Mouse (Mus musculus): ENCODE data around the gene Gba2. TPM values are rescaled to one million over a fixed set of nuclear protein-coding genes. Genes with fewer than 3 reads are reported as not detected.
"Not testable (repeated sequence)": the region's sequence is repeated elsewhere in the genome, so short reads cannot be mapped to it uniquely, and the experiment has no call there.

The Gba2 gene
- polyA plus RNA-seq, 1 experiment from 2014 or later = 25.0 TPM

- no peak for ATAC-seq (ENCODE audit: low FRiP score, low TSS enrichment)
- Histone ChIP-seq H3K36me3 (ENCODE audit: control insufficient read depth, insufficient read depth, low read length) (peaks cover 59% of the 10 kb centered on the region), H3K27me3 (ENCODE audit: control insufficient read depth, insufficient read depth, low read length) (no peaks in the 10 kb centered on the region), H3K4me1 (replicated peaks; ENCODE audit: control insufficient read depth, insufficient read depth) (peaks cover 5% of the 10 kb centered on the region; the same call in 1 of the 2 replicates), H3K4me3 (ENCODE audit: low read depth, low read length) (no peak overlapping the region), H3K9me3 (ENCODE audit: control insufficient read depth, low read length) (no peaks in the 10 kb centered on the region), H3K9ac (ENCODE audit: low read length) (no peak overlapping the region), H3K4me2 (replicated peaks; ENCODE audit: low read depth) (no peak overlapping the region), H3K27ac (replicated peaks) (no peak overlapping the region)
- DNase-seq (ENCODE audit: low spot score) = no peak
- no peak for TF ChIP-seq CTCF (IDR thresholded peaks at IDR 0.05; ENCODE audit: low read depth)
- no peak for TF ChIP-seq EP300 (optimal IDR thresholded peaks at IDR 0.05)
These were observed 24.8 kb downstream of the Gba2 start for GRCm38 (mm10) chr4:43553891-43554290.

- no peaks in the 10 kb centered on the region for H3K27me3 ChIP-seq (ENCODE audit: control insufficient read depth, insufficient read depth, low read length)
- WGBS = 96% methylated on average over 5 of the region's 5 CpGs
- H3K4me2 ChIP-seq (replicated peaks; ENCODE audit: low read depth) = no peak overlapping the region
- no peak overlapping the region for H3K4me3 ChIP-seq (ENCODE audit: low read depth, low read length)
- DNase-seq (ENCODE audit: low spot score) (no peak), ATAC-seq (ENCODE audit: low FRiP score, low TSS enrichment) (no peak)
- no peaks in the 10 kb centered on the region for H3K4me1 ChIP-seq (replicated peaks; ENCODE audit: control insufficient read depth, insufficient read depth)
- H3K9ac ChIP-seq (ENCODE audit: low read length) = no peak overlapping the region
- H3K9me3 ChIP-seq (ENCODE audit: control insufficient read depth, low read length) = no peaks in the 10 kb centered on the region
- no peak for TF ChIP-seq CTCF (IDR thresholded peaks at IDR 0.05; ENCODE audit: low read depth)
- TF ChIP-seq EP300 (optimal IDR thresholded peaks at IDR 0.05) = no peak
- H3K27ac ChIP-seq (replicated peaks) = no peak overlapping the region
- H3K36me3 ChIP-seq (ENCODE audit: control insufficient read depth, insufficient read depth, low read length) = peaks cover 71% of the 10 kb centered on the region
These were observed 26.2 kb downstream of the Gba2 start for GRCm38 (mm10) chr4:43552437-43552836.

GRCm38 (mm10) chr4:43551854-43552253 is 26.8 kb downstream of the Gba2 start:
- 0 out of 2 replicates have a peak, but pooled peaks have one; percentile 10 for TF ChIP-seq CTCF (IDR thresholded peaks at IDR 0.05; ENCODE audit: low read depth)
- not testable (repeated sequence) for H3K4me3 ChIP-seq (ENCODE audit: low read depth, low read length)
- WGBS = 79% methylated on average over 6 of the region's 6 CpGs

GRCm38 (mm10) chr4:43549055-43549454 is 29.6 kb downstream of the Gba2 start:
- no peak for ATAC-seq (ENCODE audit: low FRiP score, low TSS enrichment)

More at GRCm38 (mm10) chr4:43551854-43552253, 26.8 kb downstream of the Gba2 start:
- not testable (repeated sequence) for H3K9ac ChIP-seq (ENCODE audit: low read length); H3K27me3 ChIP-seq (ENCODE audit: control insufficient read depth, insufficient read depth, low read length); ATAC-seq (ENCODE audit: low FRiP score, low TSS enrichment); H3K27ac ChIP-seq (replicated peaks); DNase-seq (ENCODE audit: low spot score); H3K4me2 ChIP-seq (replicated peaks; ENCODE audit: low read depth); H3K9me3 ChIP-seq (ENCODE audit: control insufficient read depth, low read length); H3K4me1 ChIP-seq (replicated peaks; ENCODE audit: control insufficient read depth, insufficient read depth)
- H3K36me3 ChIP-seq (ENCODE audit: control insufficient read depth, insufficient read depth, low read length) = peaks cover 77% of the 10 kb centered on the region

GRCm38 (mm10) chr4:43547160-43547559 is 31.5 kb downstream of the Gba2 start:
- ATAC-seq (ENCODE audit: low FRiP score, low TSS enrichment) (no peak), DNase-seq (ENCODE audit: low spot score) (no peak)
- Histone ChIP-seq H3K9ac (ENCODE audit: low read length) (no peak overlapping the region), H3K9me3 (ENCODE audit: control insufficient read depth, low read length) (no peaks in the 10 kb centered on the region), H3K4me1 (replicated peaks; ENCODE audit: control insufficient read depth, insufficient read depth) (no peaks in the 10 kb centered on the region), H3K36me3 (ENCODE audit: control insufficient read depth, insufficient read depth, low read length) (peaks cover 87% of the 10 kb centered on the region), H3K4me2 (replicated peaks; ENCODE audit: low read depth) (no peak overlapping the region), H3K27ac (replicated peaks) (no peak overlapping the region), H3K4me3 (ENCODE audit: low read depth, low read length) (no peak overlapping the region), H3K27me3 (ENCODE audit: control insufficient read depth, insufficient read depth, low read length) (no peaks in the 10 kb centered on the region)
- TF ChIP-seq EP300 (optimal IDR thresholded peaks at IDR 0.05) = no peak
- TF ChIP-seq CTCF (IDR thresholded peaks at IDR 0.05; ENCODE audit: low read depth) = no peak
- WGBS = 94% methylated on average over 8 of the region's 8 CpGs

More at GRCm38 (mm10) chr4:43549055-43549454, 29.6 kb downstream of the Gba2 start:
- H3K36me3 ChIP-seq (ENCODE audit: control insufficient read depth, insufficient read depth, low read length) = peaks cover 87% of the 10 kb centered on the region
- no peak for DNase-seq (ENCODE audit: low spot score)
- no peak overlapping the region for H3K4me3 ChIP-seq (ENCODE audit: low read depth, low read length)
- H3K27ac ChIP-seq (replicated peaks) = no peak overlapping the region
- no peak overlapping the region for H3K4me2 ChIP-seq (replicated peaks; ENCODE audit: low read depth)
- TF ChIP-seq CTCF (IDR thresholded peaks at IDR 0.05; ENCODE audit: low read depth) (no peak), EP300 (optimal IDR thresholded peaks at IDR 0.05) (no peak)
- no peaks in the 10 kb centered on the region for H3K27me3 ChIP-seq (ENCODE audit: control insufficient read depth, insufficient read depth, low read length)
- no peaks in the 10 kb centered on the region for H3K9me3 ChIP-seq (ENCODE audit: control insufficient read depth, low read length)
- H3K9ac ChIP-seq (ENCODE audit: low read length) = no peak overlapping the region
- no peaks in the 10 kb centered on the region for H3K4me1 ChIP-seq (replicated peaks; ENCODE audit: control insufficient read depth, insufficient read depth)
- 92% methylated on average over 12 of the region's 12 CpGs for WGBS

- Histone ChIP-seq H3K36me3 (ENCODE audit: control insufficient read depth, insufficient read depth, low read length) (peaks cover 88% of the 10 kb centered on the region), H3K27ac (replicated peaks) (no peak overlapping the region), H3K4me3 (ENCODE audit: low read depth, low read length) (no peak overlapping the region), H3K4me1 (replicated peaks; ENCODE audit: control insufficient read depth, insufficient read depth) (no peaks in the 10 kb centered on the region), H3K9me3 (ENCODE audit: control insufficient read depth, low read length) (no peaks in the 10 kb centered on the region), H3K9ac (ENCODE audit: low read length) (no peak overlapping the region), H3K4me2 (replicated peaks; ENCODE audit: low read depth) (no peak overlapping the region), H3K27me3 (ENCODE audit: control insufficient read depth, insufficient read depth, low read length) (no peaks in the 10 kb centered on the region)
- no peak for DNase-seq (ENCODE audit: low spot score)
- ATAC-seq (ENCODE audit: low FRiP score, low TSS enrichment) = no peak
- 93% methylated on average over 12 of the region's 12 CpGs for WGBS
- TF ChIP-seq CTCF (IDR thresholded peaks at IDR 0.05; ENCODE audit: low read depth) = no peak
- TF ChIP-seq EP300 (optimal IDR thresholded peaks at IDR 0.05) = no peak
These were observed 32.2 kb downstream of the Gba2 start for GRCm38 (mm10) chr4:43546375-43547047.

Measured in stomach, postnatal 0 days (tissue).